ENCODE assay signal across 15 mouse cellular contexts in the genomic region with DNA sequence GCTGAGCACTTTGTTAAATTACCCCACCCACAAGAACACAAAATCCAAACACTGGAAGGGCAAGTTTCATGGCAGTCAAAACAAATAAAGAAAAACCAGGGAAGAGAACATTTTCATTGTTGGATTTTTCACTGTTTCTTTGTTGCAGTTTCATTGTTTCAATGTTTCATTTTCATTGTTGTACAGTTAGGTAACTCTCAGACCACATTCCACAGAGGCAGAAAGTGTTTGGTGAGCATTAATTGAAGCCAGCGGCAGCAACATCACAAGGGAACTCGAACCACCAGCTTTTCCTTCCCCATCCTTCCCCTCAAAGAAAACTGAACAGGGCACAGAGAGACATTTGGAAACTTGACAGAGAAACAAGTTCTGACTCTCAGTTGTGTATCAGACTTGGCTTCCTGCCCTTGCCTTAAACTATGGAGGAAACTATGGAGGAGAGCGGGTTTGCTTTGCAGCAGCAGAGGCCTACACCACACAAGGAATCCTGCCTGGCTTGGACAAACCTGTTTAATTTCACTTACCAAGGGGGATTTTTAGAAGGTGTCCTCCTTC. TPM values are rescaled to one million over a fixed set of nuclear protein-coding genes. Genes with fewer than 3 reads are reported as not detected.
A peak's percentile ranks its signal among the peaks of the same experiment; 100 is the strongest.
DNase-seq lines count a peak whose midpoint lies in the region; ATAC-seq and TF ChIP-seq lines count a peak whose summit lies in the region.
"Had no signal": no experiment of that assay in that cellular context is flagged by ENCODE, and none has a peak within 500 bp of the region (broad histone marks: within the 10 kb centered on the region; RNA-seq: fewer than 3 reads in every experiment).

No protein-coding gene starts in this region.

- no peaks in the 10 kb centered on the region for H3K27me3 ChIP-seq in forebrain, embryonic 13.5 days
- no peaks in the 10 kb centered on the region for H3K27me3 ChIP-seq in forebrain, postnatal 0 days (ENCODE audit: insufficient read depth, low read length)
- no peaks in the 10 kb centered on the region for H3K27me3 ChIP-seq in hindbrain, embryonic 14.5 days (ENCODE audit: control insufficient read depth, insufficient read depth, low read length)
- H3K27me3 ChIP-seq in hindbrain, embryonic 11.5 days (ENCODE audit: control insufficient read depth, insufficient read depth, low read length) = no peaks in the 10 kb centered on the region
- H3K27me3 ChIP-seq in midbrain, embryonic 11.5 days (ENCODE audit: control insufficient read depth, insufficient read depth, low read length) = no peaks in the 10 kb centered on the region
- no peaks in the 10 kb centered on the region for H3K27me3 ChIP-seq in midbrain, embryonic 16.5 days (ENCODE audit: control insufficient read depth, insufficient read depth, low read depth, low read length)
- no peaks in the 10 kb centered on the region for H3K27me3 ChIP-seq in stomach, embryonic 15.5 days (replicated peaks)

- DNase-seq in forebrain, postnatal 0 days = no peak
- no peak for DNase-seq in hindbrain, embryonic 14.5 days (ENCODE audit: low spot score)
- no peak for DNase-seq in hindbrain, embryonic 11.5 days (ENCODE audit: low spot score)
- DNase-seq in midbrain, embryonic 11.5 days (ENCODE audit: low spot score, missing footprints) = peak; percentile 69
- no peak for DNase-seq in cerebellum, adult 9-10 months
- DNase-seq: adrenal gland, postnatal 10 days; cerebellum, adult 2 months; kidney, adult 8-10 months had no signal

- no peak for TF ChIP-seq CTCF in forebrain, postnatal 0 days (IDR thresholded peaks at IDR 0.05; ENCODE audit: low read depth)

- no peak overlapping the region for H3K27ac ChIP-seq in forebrain, embryonic 13.5 days
- no peak overlapping the region for H3K27ac ChIP-seq in forebrain, postnatal 0 days (ENCODE audit: low read depth, low read length)
- H3K27ac ChIP-seq in hindbrain, embryonic 14.5 days = no peak overlapping the region
- H3K27ac ChIP-seq in hindbrain, embryonic 11.5 days (ENCODE audit: low read depth, low read length) = no peak overlapping the region
- no peak overlapping the region for H3K27ac ChIP-seq in midbrain, embryonic 11.5 days (ENCODE audit: low read depth, low read length)
- H3K27ac ChIP-seq in midbrain, embryonic 16.5 days (ENCODE audit: low read length) = no peak overlapping the region
- peak overlapping the region; percentile 73 for H3K27ac ChIP-seq in stomach, embryonic 15.5 days
- H3K27ac ChIP-seq: left cerebral cortex, adult 2 months had no signal

- H3K9ac ChIP-seq in forebrain, embryonic 13.5 days = 0 out of 2 replicates have a peak overlapping the region, but pooled peaks have one; percentile 16
- H3K9ac ChIP-seq in forebrain, postnatal 0 days = no peak overlapping the region
- no peak overlapping the region for H3K9ac ChIP-seq in hindbrain, embryonic 14.5 days
- no peak overlapping the region for H3K9ac ChIP-seq in hindbrain, embryonic 11.5 days (ENCODE audit: low read depth, low read length)
- H3K9ac ChIP-seq in midbrain, embryonic 11.5 days (ENCODE audit: low read length) = no peak overlapping the region
- no peak overlapping the region for H3K9ac ChIP-seq in midbrain, embryonic 16.5 days (ENCODE audit: low read depth, low read length)
- no peak overlapping the region for H3K9ac ChIP-seq in stomach, embryonic 15.5 days

- peaks cover 52% of the 10 kb centered on the region for H3K4me1 ChIP-seq in forebrain, embryonic 13.5 days
- H3K4me1 ChIP-seq in forebrain, postnatal 0 days (ENCODE audit: insufficient read depth) = no peaks in the 10 kb centered on the region; the same call in 1 of the 2 replicates
- H3K4me1 ChIP-seq in hindbrain, embryonic 14.5 days (replicated peaks; ENCODE audit: control insufficient read depth, insufficient read depth, low read length) = peaks cover 60% of the 10 kb centered on the region
- peaks cover 3% of the 10 kb centered on the region; the same call in 1 of the 2 replicates for H3K4me1 ChIP-seq in hindbrain, embryonic 11.5 days (replicated peaks; ENCODE audit: control insufficient read depth, insufficient read depth, low read length)
- H3K4me1 ChIP-seq in midbrain, embryonic 11.5 days (ENCODE audit: control insufficient read depth, insufficient read depth, low read length) = peaks cover 14% of the 10 kb centered on the region
- H3K4me1 ChIP-seq in midbrain, embryonic 16.5 days (ENCODE audit: control insufficient read depth, insufficient read depth, low read length) = peaks cover 54% of the 10 kb centered on the region
- H3K4me1 ChIP-seq in stomach, embryonic 15.5 days = peaks cover 32% of the 10 kb centered on the region

- 77% methylated on average over 3 of the region's 3 CpGs for WGBS in forebrain, embryonic 13.5 days
- WGBS in forebrain, postnatal 0 days = 56% methylated on average over 3 of the region's 3 CpGs
- 62% methylated on average over 3 of the region's 3 CpGs for WGBS in hindbrain, embryonic 14.5 days
- WGBS in hindbrain, embryonic 11.5 days = 71% methylated on average over 3 of the region's 3 CpGs
- 79% methylated on average over 3 of the region's 3 CpGs for WGBS in midbrain, embryonic 11.5 days
- 74% methylated on average over 3 of the region's 3 CpGs for WGBS in midbrain, embryonic 16.5 days
- WGBS in stomach, embryonic 15.5 days = 51% methylated on average over 3 of the region's 3 CpGs

- H3K4me2 ChIP-seq in forebrain, embryonic 13.5 days = no peak overlapping the region
- no peak overlapping the region for H3K4me2 ChIP-seq in forebrain, postnatal 0 days (ENCODE audit: low read depth)
- peak overlapping the region; percentile 22; the same call in 1 of the 2 replicates for H3K4me2 ChIP-seq in hindbrain, embryonic 14.5 days (replicated peaks)
- no peak overlapping the region for H3K4me2 ChIP-seq in hindbrain, embryonic 11.5 days (replicated peaks; ENCODE audit: low read depth, low read length)
- no peak overlapping the region for H3K4me2 ChIP-seq in midbrain, embryonic 11.5 days
- H3K4me2 ChIP-seq in midbrain, embryonic 16.5 days (ENCODE audit: low read length) = no peak overlapping the region
- H3K4me2 ChIP-seq in stomach, embryonic 15.5 days = peak overlapping the region; percentile 26; the same call in 1 of the 2 replicates

- no peak overlapping the region for H3K4me3 ChIP-seq in forebrain, embryonic 13.5 days
- no peak overlapping the region for H3K4me3 ChIP-seq in forebrain, postnatal 0 days (ENCODE audit: low read depth, low read length)
- H3K4me3 ChIP-seq in hindbrain, embryonic 14.5 days (replicated peaks; ENCODE audit: low read length) = no peak overlapping the region
- no peak overlapping the region for H3K4me3 ChIP-seq in hindbrain, embryonic 11.5 days (ENCODE audit: low read depth, low read length)
- H3K4me3 ChIP-seq in midbrain, embryonic 11.5 days (ENCODE audit: low read depth, low read length) = no peak overlapping the region
- no peak overlapping the region for H3K4me3 ChIP-seq in midbrain, embryonic 16.5 days (ENCODE audit: low read depth, low read length)
- no peak overlapping the region for H3K4me3 ChIP-seq in stomach, embryonic 15.5 days (replicated peaks)
- H3K4me3 ChIP-seq: erythroblast, embryonic 14.5 days; left cerebral cortex, adult 2 months; myocyte had no signal

- peaks cover 33% of the 10 kb centered on the region for H3K36me3 ChIP-seq in forebrain, embryonic 13.5 days (ENCODE audit: poor library complexity, severe bottlenecking)
- no peaks in the 10 kb centered on the region for H3K36me3 ChIP-seq in forebrain, postnatal 0 days (ENCODE audit: insufficient read depth)
- H3K36me3 ChIP-seq in hindbrain, embryonic 14.5 days (replicated peaks; ENCODE audit: control insufficient read depth, insufficient read depth) = peaks cover 32% of the 10 kb centered on the region
- H3K36me3 ChIP-seq in hindbrain, embryonic 11.5 days (ENCODE audit: control insufficient read depth, insufficient read depth, low read length) = no peaks in the 10 kb centered on the region
- H3K36me3 ChIP-seq in midbrain, embryonic 11.5 days (ENCODE audit: control insufficient read depth, insufficient read depth, low read length) = no peaks in the 10 kb centered on the region; the same call in 1 of the 2 replicates
- H3K36me3 ChIP-seq in midbrain, embryonic 16.5 days (ENCODE audit: control insufficient read depth, insufficient read depth, low read length) = peaks cover 4% of the 10 kb centered on the region; the same call in 1 of the 2 replicates
- no peaks in the 10 kb centered on the region for H3K36me3 ChIP-seq in stomach, embryonic 15.5 days

- H3K9me3 ChIP-seq in forebrain, embryonic 13.5 days (replicated peaks) = no peaks in the 10 kb centered on the region
- no peaks in the 10 kb centered on the region for H3K9me3 ChIP-seq in forebrain, postnatal 0 days (ENCODE audit: low read length)
- H3K9me3 ChIP-seq in hindbrain, embryonic 14.5 days (ENCODE audit: control insufficient read depth, low read length) = no peaks in the 10 kb centered on the region
- no peaks in the 10 kb centered on the region for H3K9me3 ChIP-seq in hindbrain, embryonic 11.5 days (ENCODE audit: control insufficient read depth, low read length)
- H3K9me3 ChIP-seq in midbrain, embryonic 11.5 days (ENCODE audit: control insufficient read depth, low read length) = no peaks in the 10 kb centered on the region
- no peaks in the 10 kb centered on the region for H3K9me3 ChIP-seq in midbrain, embryonic 16.5 days (replicated peaks; ENCODE audit: control insufficient read depth, low read length, poor library complexity, severe bottlenecking)
- no peaks in the 10 kb centered on the region for H3K9me3 ChIP-seq in stomach, embryonic 15.5 days

- ATAC-seq in forebrain, embryonic 13.5 days = no peak
- no peak for ATAC-seq in forebrain, postnatal 0 days
- no peak for ATAC-seq in hindbrain, embryonic 14.5 days (ENCODE audit: low FRiP score)
- no peak for ATAC-seq in hindbrain, embryonic 11.5 days (ENCODE audit: low FRiP score)
- ATAC-seq in midbrain, embryonic 11.5 days (ENCODE audit: low FRiP score) = no peak
- no peak for ATAC-seq in midbrain, embryonic 16.5 days
- ATAC-seq in stomach, embryonic 15.5 days (ENCODE audit: insufficient read depth, low FRiP score, low read depth) = no peak

RNA-seq across cellular contexts. Expression of gene Rgmb, which starts 17.1 kb away (rescaled TPM):
- polyA plus RNA-seq in forebrain, embryonic 13.5 days (2015; fragmentation: Nextera tagmentation; extraction: Ambion mirVana) = 39.2 and 44.4 TPM in 2 replicates
- 64.7 and 81.4 TPM in 2 replicates for total RNA-seq in forebrain, postnatal 0 days (2014; rRNA removed)
- polyA plus RNA-seq in forebrain, postnatal 0 days (2015; fragmentation: Nextera tagmentation; extraction: Ambion mirVana) = 40.6 and 48.1 TPM in 2 replicates
- polyA plus RNA-seq in hindbrain, embryonic 14.5 days (2014; fragmentation: Nextera tagmentation; extraction: Ambion mirVana) = 95.0 and 100.0 TPM in 2 replicates
- polyA plus RNA-seq in hindbrain, embryonic 11.5 days (2014; fragmentation: Nextera tagmentation; extraction: Ambion mirVana) = 102 and 107 TPM in 2 replicates
- polyA plus RNA-seq in midbrain, embryonic 11.5 days (2014; fragmentation: Nextera tagmentation; extraction: Ambion mirVana) = 72.6 and 73.0 TPM in 2 replicates
- 56.8 and 57.1 TPM in 2 replicates for polyA plus RNA-seq in midbrain, embryonic 16.5 days (2015; fragmentation: Nextera tagmentation; extraction: Ambion mirVana)
- 49.6 and 53.1 TPM in 2 replicates for polyA plus RNA-seq in stomach, embryonic 15.5 days (2015; fragmentation: Nextera tagmentation; extraction: Ambion mirVana)
- total RNA-seq: MEL had no signal
- polyA plus RNA-seq: erythroblast, embryonic 14.5 days had no signal

Comparison
In these comparisons a context has a peak if more than half of its experiments do, and no peak if none do; other contexts are left out.
1. H3K4me2 ChIP-seq: peak in hindbrain, embryonic 14.5 days (single experiment) and stomach, embryonic 15.5 days (single experiment); none in forebrain, embryonic 13.5 days (single experiment), forebrain, postnatal 0 days (single experiment), hindbrain, embryonic 11.5 days (single experiment), midbrain, embryonic 11.5 days (single experiment) and midbrain, embryonic 16.5 days (single experiment).